Mouse (Mus musculus) ES-E14 (cell line): ENCODE data around the gene Elmo3.

Experiments
- CHD2 ChIP-seq: IDR thresholded peaks from 2 replicates; pipeline ENCODE4 v1.6.1; 2014; ENCODE audit warnings: mild to moderate bottlenecking, low read depth, low read length, inconsistent platforms
- HCFC1 ChIP-seq: IDR thresholded peaks from 2 replicates; pipeline ENCODE4 v1.6.1; 2012; ENCODE audit warnings: low read length, inconsistent platforms, borderline replicate concordance; ENCODE audit not compliant: insufficient read depth
- MAFK ChIP-seq: IDR thresholded peaks from 2 replicates; pipeline ENCODE4 v1.6.1; 2014; ENCODE audit warnings: mild to moderate bottlenecking, low read depth, low read length, inconsistent platforms; ENCODE audit not compliant: insufficient read depth
- ZC3H11A ChIP-seq: IDR thresholded peaks from 2 replicates; pipeline ENCODE4 v1.6.1; 2012; ENCODE audit warnings: low read depth, mild to moderate bottlenecking, inconsistent platforms, low read length, borderline replicate concordance
- ZNF384 ChIP-seq: IDR thresholded peaks from 2 replicates; pipeline ENCODE4 v1.6.1; 2012; ENCODE audit warnings: low read depth, low read length, inconsistent platforms

GRCm38 (mm10) chr8:105331469-105331868 is 26.1 kb downstream of the Elmo3 start:
- TF ChIP-seq ZC3H11A, result no peak
- no peak for TF ChIP-seq MAFK
- TF ChIP-seq HCFC1, result no peak
- TF ChIP-seq ZNF384, result no peak
- no peak for TF ChIP-seq CHD2
